Mouse (Mus musculus) intestine, postnatal 0 days (tissue): ENCODE data around the gene Zbtb12. TPM values are rescaled to one million over a fixed set of nuclear protein-coding genes. Genes with fewer than 3 reads are reported as not detected.

ENCODE experiments used
- ATAC-seq: fragments of 200-750 bp; cut with Nextera tagmentation; 2 replicates; pipeline ENCODE4 v1.8.0; 2017; ENCODE audit warnings: mild to moderate bottlenecking, moderate TSS enrichment, moderate library complexity
- H3K27ac ChIP-seq: fragments of 300-500 bp; sonication (generic); 2 replicates; pipeline ENCODE4 v1.5.1; 2014; ENCODE audit warnings: mild to moderate bottlenecking, low read depth, low read length, moderate library complexity
- H3K27me3 ChIP-seq: fragments of 300-500 bp; sonication (generic); replicated peaks from 2 replicates; pipeline ENCODE4 v1.6.1; 2014; ENCODE audit warnings: low read length, mixed read lengths; ENCODE audit not compliant: control insufficient read depth, insufficient read depth
- H3K36me3 ChIP-seq: fragments of 300-500 bp; sonication (generic); 2 replicates; pipeline ENCODE4 v1.6.1; 2014; ENCODE audit warnings: mild to moderate bottlenecking, moderate library complexity; ENCODE audit not compliant: control insufficient read depth, insufficient read depth
- H3K4me1 ChIP-seq: fragments of 300-500 bp; sonication (generic); replicated peaks from 2 replicates; pipeline ENCODE4 v1.6.1; 2014; ENCODE audit warnings: antibody characterized with exemption, low read length, mixed read lengths; ENCODE audit not compliant: control insufficient read depth, insufficient read depth
- H3K4me2 ChIP-seq: fragments of 300-500 bp; sonication (generic); replicated peaks from 2 replicates; pipeline ENCODE4 v1.6.1; 2014; ENCODE audit warnings: low read depth, mild to moderate bottlenecking, moderate library complexity
- H3K4me3 ChIP-seq: fragments of 300-500 bp; sonication (generic); 2 replicates; pipeline ENCODE4 v1.5.1; 2014; ENCODE audit warnings: low read depth, low read length
- H3K9ac ChIP-seq: fragments of 300-500 bp; sonication (generic); 2 replicates; pipeline ENCODE4 v1.6.1; 2014; ENCODE audit warnings: mild to moderate bottlenecking, low read depth, low read length
- H3K9me3 ChIP-seq: fragments of 300-500 bp; sonication (generic); 2 replicates; pipeline ENCODE4 v1.6.1; 2016; ENCODE audit warnings: mixed run types; ENCODE audit not compliant: control insufficient read depth
- CTCF ChIP-seq: sonication (generic); IDR thresholded peaks from 2 replicates; pipeline ENCODE4 v1.5.1; 2016; ENCODE audit warnings: low read depth, mild to moderate bottlenecking, control low read depth, antibody characterized with exemption, moderate library complexity
- whole genome bisulfite sequencing: fragments of 180-500 bp; shearing (Covaris S2); extraction: QIAGEN DNeasy Blood & Tissue Kit; methylation state at CpG from one replicate; pipeline ENCODE4 v1.1.7; 2014; 5-methylcytosine and 5-hydroxymethylcytosine counted together
- polyA plus RNA-seq: library from polyadenylated mRNA; unstranded; fragments of >200 nt; fragmentation: Nextera tagmentation; extraction: Ambion mirVana; gene quantifications from 2 replicates; pipeline ENCODE4 v1.2.1, GENCODE M21; 2015

Zbtb12 gene
- polyA plus RNA-seq, 1 experiment from 2014 or later = 0.74 TPM

- Histone ChIP-seq H3K36me3 (peaks cover 24% of the 10 kb centered on the region), H3K27ac (peak within 1 kb of the TSS; percentile 91), H3K27me3 (no peaks in the 10 kb centered on the region), H3K9ac (peak within 1 kb of the TSS; percentile 38; the same call in 1 of the 2 replicates), H3K4me1 (no peaks in the 10 kb centered on the region; the same call in 1 of the 2 replicates), H3K4me2 (peak within 1 kb of the TSS; percentile 65), H3K9me3 (no peaks in the 10 kb centered on the region), H3K4me3 (peak within 1 kb of the TSS; percentile 26)
- ATAC-seq = peak; percentile 87
- no peak for TF ChIP-seq CTCF
- 22% methylated on average over 8 of the region's 8 CpGs for WGBS
These were observed 16.7 kb upstream of the Zbtb12 start, which contains the start of gene Cfb for GRCm38 (mm10) chr17:34862416-34863081. Gene Cfb, minus strand, starts transcription at chr17:34862518.

GRCm38 (mm10) chr17:34865981-34866380, 13.3 kb upstream of the Zbtb12 start:
- H3K27me3 ChIP-seq = no peaks in the 10 kb centered on the region
- TF ChIP-seq CTCF = no peak
- H3K4me3 ChIP-seq = no peak overlapping the region
- ATAC-seq = no peak
- 32% methylated on average over 7 of the region's 7 CpGs for WGBS
- H3K4me1 ChIP-seq = no peaks in the 10 kb centered on the region
- H3K9me3 ChIP-seq = no peaks in the 10 kb centered on the region
- no peaks in the 10 kb centered on the region for H3K36me3 ChIP-seq
- H3K9ac ChIP-seq = no peak overlapping the region
- H3K27ac ChIP-seq = no peak overlapping the region
- no peak overlapping the region for H3K4me2 ChIP-seq

GRCm38 (mm10) chr17:34874321-34874720, 5.0 kb upstream of the Zbtb12 start:
- Histone ChIP-seq H3K9me3 (no peaks in the 10 kb centered on the region), H3K4me3 (no peak overlapping the region), H3K27ac (no peak overlapping the region), H3K9ac (no peak overlapping the region), H3K4me1 (no peaks in the 10 kb centered on the region), H3K4me2 (no peak overlapping the region), H3K36me3 (no peaks in the 10 kb centered on the region), H3K27me3 (no peaks in the 10 kb centered on the region)
- 83% methylated on average over 6 of the region's 6 CpGs for WGBS
- no peak for ATAC-seq
- no peak for TF ChIP-seq CTCF

- peak overlapping the region; percentile 60 for H3K4me2 ChIP-seq
- H3K4me1 ChIP-seq = no peaks in the 10 kb centered on the region; the same call in 1 of the 2 replicates
- H3K4me3 ChIP-seq = no peak overlapping the region; the same call in 1 of the 2 replicates
- no peaks in the 10 kb centered on the region for H3K27me3 ChIP-seq
- ATAC-seq = no peak
- H3K36me3 ChIP-seq = no peaks in the 10 kb centered on the region
- no peak for TF ChIP-seq CTCF
- no peaks in the 10 kb centered on the region for H3K9me3 ChIP-seq
- peak overlapping the region; percentile 37; the same call in 1 of the 2 replicates for H3K9ac ChIP-seq
- peak overlapping the region; percentile 54; the same call in 1 of the 2 replicates for H3K27ac ChIP-seq
These were observed 1.9 kb downstream of the Zbtb12 start for GRCm38 (mm10) chr17:34881166-34881565.

- WGBS = 5% methylated on average over 15 of the region's 15 CpGs
- peak; percentile 25; the same call in 1 of the 2 replicates for ATAC-seq
- Histone ChIP-seq H3K36me3 (no peaks in the 10 kb centered on the region), H3K4me3 (peak within 1 kb of the TSS; percentile 31), H3K9me3 (no peaks in the 10 kb centered on the region), H3K27ac (peak within 1 kb of the TSS; percentile 54), H3K9ac (peak within 1 kb of the TSS; percentile 37; the same call in 1 of the 2 replicates), H3K4me2 (peak within 1 kb of the TSS; percentile 60), H3K27me3 (no peaks in the 10 kb centered on the region), H3K4me1 (no peaks in the 10 kb centered on the region; the same call in 1 of the 2 replicates)
- TF ChIP-seq CTCF = no peak
These were observed 2.5 kb downstream of the Zbtb12 start, which contains the start of gene Gm20547 for GRCm38 (mm10) chr17:34881683-34882310. Gene Gm20547, minus strand, starts transcription at chr17:34882042.

GRCm38 (mm10) chr17:34883332-34883731, 4.0 kb downstream of the Zbtb12 start:
- H3K36me3 ChIP-seq = no peaks in the 10 kb centered on the region
- ATAC-seq = no peak
- no peaks in the 10 kb centered on the region for H3K9me3 ChIP-seq
- H3K4me3 ChIP-seq = no peak overlapping the region
- H3K27ac ChIP-seq = no peak overlapping the region
- no peaks in the 10 kb centered on the region for H3K27me3 ChIP-seq
- H3K4me2 ChIP-seq = no peak overlapping the region
- no peak overlapping the region for H3K9ac ChIP-seq
- TF ChIP-seq CTCF = peak; percentile 62
- no peaks in the 10 kb centered on the region; the same call in 1 of the 2 replicates for H3K4me1 ChIP-seq
- WGBS = 56% methylated on average over 3 of the region's 3 CpGs
